Mouse (Mus musculus): ENCODE results near the gene Shld1. TPM values are rescaled to one million over a fixed set of nuclear protein-coding genes. Genes with fewer than 3 reads are reported as not detected.
A peak's percentile ranks its signal among the peaks of the same experiment; 100 is the strongest.

Shld1 gene
- polyA plus RNA-seq, 1 experiment from 2014 or later, result 16.9 TPM

DNA sequence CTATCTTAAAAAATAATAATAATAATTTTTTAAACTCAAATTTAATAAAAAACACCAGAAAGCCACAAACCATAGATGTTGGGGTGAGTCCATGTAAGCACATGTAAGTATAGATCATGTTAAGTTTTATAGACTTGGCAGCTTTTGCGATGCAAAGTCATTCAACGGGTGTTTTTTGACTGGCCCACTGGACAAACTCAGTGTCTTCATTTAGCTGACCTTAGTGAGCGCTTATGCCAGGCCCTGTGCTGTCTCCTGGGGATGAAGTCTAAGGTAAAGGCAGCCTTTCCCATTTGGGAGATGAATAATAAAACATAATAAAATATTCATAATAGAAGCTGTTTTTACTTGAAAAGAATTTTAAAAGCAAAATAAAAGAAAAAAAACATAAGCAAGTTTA lies 28.2 kb downstream of the Shld1 start:
- Histone ChIP-seq H3K9me3 (no peaks in the 10 kb centered on the region), H3K36me3 (peaks cover 6% of the 10 kb centered on the region; the same call in 1 of the 2 replicates), H3K4me1 (no peaks in the 10 kb centered on the region), H3K4me2 (no peak overlapping the region), H3K9ac (no peak overlapping the region), H3K27me3 (no peaks in the 10 kb centered on the region), H3K4me3 (no peak overlapping the region), H3K27ac (no peak overlapping the region)
- ATAC-seq (ENCODE audit: insufficient number of reproducible peaks, low FRiP score, low TSS enrichment, low read depth), result no peak
- 70% methylated on average over 3 of the region's 3 CpGs for WGBS

DNA sequence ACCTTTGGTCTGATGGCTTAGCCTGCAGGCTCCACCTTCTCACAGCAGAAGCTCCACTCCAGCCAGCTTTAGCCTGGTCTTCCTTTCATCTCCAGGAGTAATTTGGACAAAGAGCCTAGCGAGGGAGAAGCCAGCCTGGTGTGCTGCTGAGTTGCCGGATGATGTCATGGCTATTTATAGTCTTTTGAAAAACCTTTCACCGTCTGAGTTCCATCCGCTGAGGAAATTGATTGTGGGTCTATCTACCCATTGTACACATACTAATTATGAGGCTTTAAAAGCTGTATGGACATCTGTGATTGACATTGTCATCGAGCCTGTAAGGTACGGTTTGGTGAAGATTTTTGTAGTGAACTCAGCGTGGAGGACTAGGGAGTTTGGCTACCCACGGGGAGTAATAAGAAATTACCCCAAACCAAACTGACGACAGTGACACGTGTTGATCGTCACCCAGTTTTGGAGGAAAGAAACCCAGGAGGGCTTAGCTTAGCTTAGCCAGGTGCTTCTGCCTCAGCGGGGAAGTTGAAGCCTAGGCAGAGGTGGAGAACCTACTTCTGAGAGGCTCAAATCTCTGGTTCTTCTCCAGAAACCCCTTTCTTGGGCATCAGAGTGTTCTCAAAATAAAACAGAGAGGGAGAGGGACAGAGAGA lies 28.8 kb downstream of the Shld1 start:
- no peak for ATAC-seq (ENCODE audit: insufficient number of reproducible peaks, low FRiP score, low TSS enrichment, low read depth)
- 62% methylated on average over 12 of the region's 12 CpGs for WGBS
- Histone ChIP-seq H3K4me1 (no peaks in the 10 kb centered on the region), H3K9me3 (no peaks in the 10 kb centered on the region), H3K4me2 (no peak overlapping the region), H3K9ac (no peak overlapping the region), H3K27me3 (no peaks in the 10 kb centered on the region), H3K4me3 (no peak overlapping the region), H3K27ac (no peak overlapping the region), H3K36me3 (peaks cover 5% of the 10 kb centered on the region; the same call in 1 of the 2 replicates)

DNA sequence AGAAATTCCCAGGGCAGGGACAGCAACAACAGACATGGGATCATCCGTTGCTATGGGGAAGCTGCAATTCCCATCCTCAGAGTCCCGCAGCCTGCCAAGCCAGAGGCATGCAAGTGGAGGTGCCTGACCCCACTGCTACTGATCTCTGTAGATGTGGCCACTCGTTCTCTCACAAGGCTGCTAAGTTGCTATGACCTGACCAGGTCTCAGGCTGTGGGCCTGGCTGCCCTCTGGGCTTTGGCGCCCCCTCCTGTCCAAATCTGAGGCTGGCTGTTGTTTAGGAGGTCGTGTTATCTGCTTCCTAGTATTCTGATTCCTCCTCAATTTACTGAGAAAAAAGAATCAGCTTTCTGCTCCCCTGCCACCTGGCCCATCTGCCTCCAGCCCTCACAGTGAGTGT lies 29.4 kb downstream of the Shld1 start:
- WGBS, result 34% methylated on average over 5 of the region's 5 CpGs
- no peak overlapping the region for H3K9ac ChIP-seq

DNA sequence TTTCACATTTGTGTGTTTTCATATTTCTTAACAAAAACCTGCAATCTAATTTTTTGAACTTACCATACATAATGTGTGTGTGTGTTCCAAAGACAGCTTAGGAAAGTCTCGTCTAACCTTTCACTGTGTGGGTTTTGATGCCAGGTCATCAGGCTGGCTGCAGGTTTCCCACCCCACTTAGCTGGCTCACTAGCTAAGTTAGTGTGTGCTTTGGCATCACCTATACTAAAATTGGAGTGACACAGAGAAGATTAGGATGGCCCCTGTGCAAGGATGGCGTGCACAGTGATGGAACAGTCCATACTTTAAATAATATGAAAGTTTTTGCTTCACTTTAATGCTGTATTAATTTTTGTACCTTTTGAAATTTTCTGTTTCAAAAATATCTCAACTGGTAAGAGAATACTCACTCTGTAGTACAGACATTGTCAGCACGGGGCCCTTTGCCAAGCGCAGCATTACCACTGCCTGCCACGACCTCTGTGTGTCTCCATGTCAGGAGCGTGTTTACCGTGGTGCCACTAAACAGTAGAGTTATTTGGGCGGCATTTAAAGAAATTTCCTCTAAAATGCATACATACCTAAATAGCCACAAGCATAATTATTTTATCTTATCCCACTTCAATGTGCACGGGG lies 30.3 kb downstream of the Shld1 start:
- WGBS, result 90% methylated on average over 9 of the region's 9 CpGs
- no peaks in the 10 kb centered on the region for H3K9me3 ChIP-seq
- H3K27me3 ChIP-seq, result no peaks in the 10 kb centered on the region
- no peak for ATAC-seq (ENCODE audit: insufficient number of reproducible peaks, low FRiP score, low TSS enrichment, low read depth)
- 0 out of 2 replicates have a peak, but pooled peaks cover 2% of the 10 kb centered on the region for H3K4me1 ChIP-seq
- H3K9ac ChIP-seq, result no peak overlapping the region
- H3K27ac ChIP-seq, result no peak overlapping the region
- no peaks in the 10 kb centered on the region for H3K36me3 ChIP-seq
- H3K4me3 ChIP-seq, result no peak overlapping the region
- no peak overlapping the region for H3K4me2 ChIP-seq

More for the DNA sequence above, 29.4 kb downstream of the Shld1 start:
- 0 out of 2 replicates have a peak, but pooled peaks have one; percentile 58 for ATAC-seq (ENCODE audit: insufficient number of reproducible peaks, low FRiP score, low TSS enrichment, low read depth)
- no peak overlapping the region for H3K27ac ChIP-seq
- 0 out of 2 replicates have a peak, but pooled peaks cover 2% of the 10 kb centered on the region for H3K4me1 ChIP-seq
- H3K9me3 ChIP-seq, result no peaks in the 10 kb centered on the region
- H3K36me3 ChIP-seq, result no peaks in the 10 kb centered on the region
- no peak overlapping the region for H3K4me2 ChIP-seq
- no peak overlapping the region for H3K4me3 ChIP-seq
- no peaks in the 10 kb centered on the region for H3K27me3 ChIP-seq

DNA sequence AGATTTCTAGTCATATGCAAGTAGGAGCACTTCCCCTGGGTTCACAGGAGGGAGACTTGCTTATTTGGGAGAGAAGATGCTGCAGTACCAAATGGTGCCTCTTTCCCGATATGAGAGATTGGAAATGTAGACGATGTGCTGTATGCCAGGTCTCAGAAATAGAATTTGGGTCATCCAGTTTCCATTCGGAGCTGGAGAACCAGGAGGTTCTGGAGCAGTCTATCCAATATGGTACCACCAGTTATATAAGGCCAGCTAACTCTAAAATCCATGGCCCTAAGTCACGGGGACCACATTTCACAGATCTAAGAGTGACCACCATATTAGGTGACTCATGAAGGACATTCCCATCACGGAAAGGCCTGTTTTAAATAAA lies 30.8 kb downstream of the Shld1 start:
- no peak overlapping the region for H3K9ac ChIP-seq
- H3K36me3 ChIP-seq, result no peaks in the 10 kb centered on the region
- H3K4me1 ChIP-seq, result 0 out of 2 replicates have a peak, but pooled peaks cover 2% of the 10 kb centered on the region
- no peak overlapping the region for H3K4me2 ChIP-seq
- no peaks in the 10 kb centered on the region for H3K27me3 ChIP-seq
- no peak overlapping the region for H3K4me3 ChIP-seq
- no peak for ATAC-seq (ENCODE audit: insufficient number of reproducible peaks, low FRiP score, low TSS enrichment, low read depth)
- no peak overlapping the region for H3K27ac ChIP-seq
- WGBS, result 90% methylated on average over 5 of the region's 5 CpGs
- no peaks in the 10 kb centered on the region for H3K9me3 ChIP-seq

DNA sequence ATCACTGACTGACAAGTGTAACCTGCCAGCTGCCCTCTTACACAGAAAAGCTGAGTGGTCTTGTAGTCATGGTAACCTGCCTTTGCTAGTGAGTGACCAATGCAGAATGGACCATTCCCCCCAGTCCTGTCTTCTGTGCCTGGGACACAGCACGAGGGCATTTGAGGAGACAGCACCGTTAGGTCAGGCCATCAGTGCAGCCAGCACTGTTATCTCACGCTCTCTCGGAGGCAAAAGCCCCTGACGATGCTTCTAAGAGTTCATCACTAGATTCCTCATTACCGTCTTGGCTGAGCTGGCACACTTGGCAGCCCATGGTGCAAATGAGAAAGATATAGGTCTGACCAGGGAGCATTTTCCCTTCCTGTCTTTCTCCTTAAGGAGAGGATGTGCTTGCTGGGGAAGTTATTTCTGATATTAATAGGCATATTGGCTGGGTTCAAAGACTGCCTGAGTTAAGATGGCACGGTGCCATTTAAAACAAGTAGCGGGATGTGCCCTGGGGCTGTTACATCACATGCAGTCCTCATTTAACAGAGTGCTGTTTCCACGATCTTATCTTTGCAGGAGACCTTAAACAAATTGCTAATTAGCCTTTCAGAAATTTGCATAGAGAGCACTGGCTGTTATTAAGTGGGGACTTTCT lies 34.3 kb downstream of the Shld1 start:
- Histone ChIP-seq H3K27ac (no peak overlapping the region), H3K4me3 (no peak overlapping the region), H3K9ac (no peak overlapping the region), H3K36me3 (no peaks in the 10 kb centered on the region), H3K27me3 (no peaks in the 10 kb centered on the region), H3K4me2 (no peak overlapping the region), H3K9me3 (no peaks in the 10 kb centered on the region), H3K4me1 (0 out of 2 replicates have a peak, but pooled peaks cover 2% of the 10 kb centered on the region)
- no peak for ATAC-seq (ENCODE audit: insufficient number of reproducible peaks, low FRiP score, low TSS enrichment, low read depth)
- 63% methylated on average over 9 of the region's 9 CpGs for WGBS

DNA sequence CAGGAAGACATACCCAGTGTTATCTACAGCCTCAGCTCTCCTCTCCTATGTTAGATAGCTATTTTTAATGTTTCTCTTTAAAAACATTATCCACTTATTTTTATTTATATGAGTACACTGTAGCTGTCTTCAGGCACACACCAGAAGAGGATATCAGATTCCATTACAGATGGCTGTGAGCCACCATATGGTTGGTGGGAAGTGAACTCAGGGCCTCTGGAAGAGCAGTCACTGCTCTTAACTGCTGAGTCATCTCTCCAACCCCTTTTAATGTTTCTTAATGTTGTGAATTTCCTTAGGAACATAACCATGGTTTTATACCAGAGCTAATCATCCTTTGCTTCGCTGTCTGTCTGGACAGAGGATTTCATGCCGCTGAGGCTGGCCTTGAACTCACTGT lies 35.1 kb downstream of the Shld1 start:
- Histone ChIP-seq H3K27ac (no peak overlapping the region), H3K4me2 (no peak overlapping the region), H3K36me3 (no peaks in the 10 kb centered on the region), H3K4me1 (0 out of 2 replicates have a peak, but pooled peaks cover 2% of the 10 kb centered on the region), H3K9me3 (no peaks in the 10 kb centered on the region), H3K4me3 (no peak overlapping the region), H3K9ac (no peak overlapping the region), H3K27me3 (no peaks in the 10 kb centered on the region)
- ATAC-seq (ENCODE audit: insufficient number of reproducible peaks, low FRiP score, low TSS enrichment, low read depth), result no peak
- WGBS, result 87% methylated on average over 2 of the region's 2 CpGs

DNA sequence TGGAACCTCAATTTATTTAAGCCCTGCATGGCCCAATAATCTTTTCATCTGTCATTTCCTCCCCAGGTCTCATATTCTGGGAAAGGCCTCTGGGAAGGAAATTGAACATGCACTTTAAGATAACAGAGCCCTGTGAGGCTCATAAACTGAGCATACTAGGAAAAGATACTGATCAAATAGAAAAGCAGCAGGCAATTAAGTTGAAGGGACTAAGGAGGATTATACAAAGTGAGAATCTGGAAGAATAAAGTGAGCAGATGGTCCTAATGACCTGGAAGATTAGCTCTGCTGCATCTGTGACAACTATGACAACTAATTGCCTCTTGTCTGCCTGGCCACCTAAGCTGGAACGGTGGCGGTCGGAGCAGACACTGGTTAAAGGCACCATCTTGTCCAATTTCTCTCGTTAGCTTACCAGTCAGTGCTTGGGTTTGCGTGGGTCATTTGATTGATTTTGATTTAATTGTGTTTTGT lies 37.3 kb downstream of the Shld1 start:
- no peaks in the 10 kb centered on the region for H3K36me3 ChIP-seq
- 59% methylated on average over 5 of the region's 5 CpGs for WGBS
- H3K27me3 ChIP-seq, result no peaks in the 10 kb centered on the region
- no peak overlapping the region for H3K27ac ChIP-seq
- H3K4me2 ChIP-seq, result no peak overlapping the region
- no peaks in the 10 kb centered on the region for H3K9me3 ChIP-seq
- no peak overlapping the region for H3K9ac ChIP-seq
- H3K4me1 ChIP-seq, result 0 out of 2 replicates have a peak, but pooled peaks cover 2% of the 10 kb centered on the region
- H3K4me3 ChIP-seq, result no peak overlapping the region
- ATAC-seq (ENCODE audit: insufficient number of reproducible peaks, low FRiP score, low TSS enrichment, low read depth), result no peak

DNA sequence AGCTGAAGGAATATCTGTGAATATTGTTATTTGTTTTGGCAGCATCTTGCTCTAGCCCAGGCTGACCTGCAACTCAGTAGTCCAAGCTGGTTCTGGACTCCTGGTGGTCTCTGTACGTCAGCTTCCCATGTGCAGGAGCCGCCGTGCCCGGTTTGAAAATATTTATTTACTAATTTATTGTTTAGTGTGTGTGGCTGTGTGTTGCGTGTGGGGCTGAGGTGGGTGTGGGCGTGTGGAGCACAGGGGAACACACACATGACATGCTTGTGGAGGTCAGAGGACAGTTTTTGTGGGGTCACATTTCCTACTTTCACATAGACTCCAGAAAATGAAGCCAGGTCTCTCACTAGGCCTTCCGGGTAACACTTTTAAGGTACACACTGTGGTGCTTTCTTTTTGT lies 37.8 kb downstream of the Shld1 start:
- no peaks in the 10 kb centered on the region for H3K27me3 ChIP-seq
- H3K36me3 ChIP-seq, result no peaks in the 10 kb centered on the region
- ATAC-seq (ENCODE audit: insufficient number of reproducible peaks, low FRiP score, low TSS enrichment, low read depth), result no peak
- WGBS, result 89% methylated on average over 7 of the region's 7 CpGs
- no peak overlapping the region for H3K4me3 ChIP-seq
- no peak overlapping the region for H3K27ac ChIP-seq
- H3K9me3 ChIP-seq, result no peaks in the 10 kb centered on the region
- H3K4me2 ChIP-seq, result no peak overlapping the region
- H3K4me1 ChIP-seq, result 0 out of 2 replicates have a peak, but pooled peaks cover 2% of the 10 kb centered on the region
- no peak overlapping the region for H3K9ac ChIP-seq

DNA sequence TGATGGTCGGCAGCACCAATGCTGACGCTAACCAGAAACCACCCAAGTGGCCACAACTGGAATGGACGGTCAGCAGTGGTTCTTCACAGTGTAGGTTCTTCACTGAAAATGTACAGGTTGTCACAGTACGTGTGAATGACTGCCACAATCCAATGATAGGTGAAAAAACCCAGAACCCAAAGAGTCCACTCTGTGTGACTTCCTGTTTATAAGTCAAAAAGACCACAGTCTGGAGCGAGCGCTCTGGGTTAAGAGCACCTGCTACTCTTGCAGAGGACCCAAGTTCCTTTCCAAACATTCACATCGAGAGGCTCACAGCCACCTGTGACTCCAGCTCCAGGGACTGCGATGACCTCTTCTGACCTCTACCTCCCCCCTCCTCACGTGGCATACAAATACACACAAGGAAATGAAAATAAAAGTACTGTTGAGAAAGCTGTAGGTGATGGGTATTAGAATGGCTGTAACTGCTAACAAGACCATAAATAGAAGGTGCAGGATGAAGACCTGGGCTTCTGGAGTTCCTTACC lies 38.7 kb downstream of the Shld1 start:
- H3K27ac ChIP-seq, result no peak overlapping the region
- H3K27me3 ChIP-seq, result no peaks in the 10 kb centered on the region
- no peak overlapping the region for H3K4me2 ChIP-seq
- H3K4me1 ChIP-seq, result 0 out of 2 replicates have a peak, but pooled peaks cover 2% of the 10 kb centered on the region
- ATAC-seq (ENCODE audit: insufficient number of reproducible peaks, low FRiP score, low TSS enrichment, low read depth), result no peak
- no peak overlapping the region for H3K4me3 ChIP-seq
- WGBS, result 89% methylated on average over 9 of the region's 9 CpGs
- H3K9me3 ChIP-seq, result no peaks in the 10 kb centered on the region
- H3K9ac ChIP-seq, result no peak overlapping the region
- no peaks in the 10 kb centered on the region for H3K36me3 ChIP-seq

DNA sequence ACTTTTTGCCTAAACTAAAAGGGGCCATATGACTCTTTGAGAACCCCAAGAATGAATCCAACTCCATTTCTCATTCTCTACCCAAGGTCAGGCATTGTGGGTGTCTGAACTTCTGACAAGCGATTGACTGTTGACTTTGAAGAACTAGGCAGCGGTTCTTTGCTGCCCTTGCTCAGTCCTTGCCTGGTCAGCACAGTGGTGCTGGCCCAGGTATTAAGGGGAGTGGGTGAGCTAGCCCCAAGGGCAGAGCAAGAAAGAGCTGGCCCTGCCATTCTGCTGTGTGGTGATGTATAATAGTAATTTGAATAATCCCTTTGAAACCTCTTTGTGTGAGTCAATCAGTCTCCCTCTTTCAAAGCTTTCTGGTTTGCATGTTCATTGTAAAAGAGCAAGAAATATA lies 39.4 kb downstream of the Shld1 start:
- no peaks in the 10 kb centered on the region for H3K36me3 ChIP-seq
- H3K4me1 ChIP-seq, result no peaks in the 10 kb centered on the region
- no peak for ATAC-seq (ENCODE audit: insufficient number of reproducible peaks, low FRiP score, low TSS enrichment, low read depth)
- H3K9ac ChIP-seq, result no peak overlapping the region
- H3K4me3 ChIP-seq, result no peak overlapping the region
- 88% methylated on average over 2 of the region's 2 CpGs for WGBS
- no peak overlapping the region for H3K27ac ChIP-seq
- no peaks in the 10 kb centered on the region for H3K27me3 ChIP-seq
- H3K4me2 ChIP-seq, result no peak overlapping the region
- H3K9me3 ChIP-seq, result no peaks in the 10 kb centered on the region

DNA sequence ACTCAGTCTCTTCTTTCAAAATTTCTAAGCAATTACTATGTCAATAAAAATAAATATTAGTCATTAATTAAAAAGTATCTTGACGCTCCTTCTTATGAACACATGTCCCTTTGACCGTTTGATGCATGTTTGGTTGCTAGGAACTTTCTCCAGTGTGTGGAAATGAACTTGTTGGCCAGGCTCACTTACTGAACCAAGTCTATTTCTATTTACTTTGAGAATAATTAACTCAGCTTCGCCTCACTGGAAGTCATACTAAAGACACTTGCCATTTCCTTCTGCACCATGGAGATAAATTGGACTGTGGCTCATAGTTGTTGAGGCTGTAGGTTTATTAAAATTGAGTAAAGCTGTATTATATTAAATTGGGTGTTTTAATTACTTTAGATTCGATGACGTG lies 46.2 kb downstream of the Shld1 start:
- H3K9ac ChIP-seq, result no peak overlapping the region
- H3K4me1 ChIP-seq, result no peaks in the 10 kb centered on the region
- ATAC-seq (ENCODE audit: insufficient number of reproducible peaks, low FRiP score, low TSS enrichment, low read depth), result no peak
- H3K27me3 ChIP-seq, result no peaks in the 10 kb centered on the region
- WGBS, result 82% methylated on average over 5 of the region's 5 CpGs
- H3K4me3 ChIP-seq, result no peak overlapping the region
- no peak overlapping the region for H3K4me2 ChIP-seq
- H3K36me3 ChIP-seq, result no peaks in the 10 kb centered on the region
- H3K27ac ChIP-seq, result no peak overlapping the region
- H3K9me3 ChIP-seq, result no peaks in the 10 kb centered on the region

Measured in limb, embryonic 15.5 days (tissue).